Mouse (Mus musculus) stomach, postnatal 0 days (tissue): ENCODE measurements at regions not wholly inside any gene's neighbourhood (a gene's known extent, or its start where the extent isn't known, plus 50 kb on each side); places are given as distances from the start of the nearest gene placed in this dataset.

Source experiments
- CTCF ChIP-seq: IDR thresholded peaks from 2 replicates; pipeline ENCODE4 v1.5.1; 2016; ENCODE audit warnings: antibody characterized with exemption, low read depth, mild to moderate bottlenecking, moderate library complexity
- EP300 ChIP-seq: optimal IDR thresholded peaks from 2 replicates; pipeline ENCODE3; 2016; ENCODE audit warnings: antibody characterized with exemption

DNA sequence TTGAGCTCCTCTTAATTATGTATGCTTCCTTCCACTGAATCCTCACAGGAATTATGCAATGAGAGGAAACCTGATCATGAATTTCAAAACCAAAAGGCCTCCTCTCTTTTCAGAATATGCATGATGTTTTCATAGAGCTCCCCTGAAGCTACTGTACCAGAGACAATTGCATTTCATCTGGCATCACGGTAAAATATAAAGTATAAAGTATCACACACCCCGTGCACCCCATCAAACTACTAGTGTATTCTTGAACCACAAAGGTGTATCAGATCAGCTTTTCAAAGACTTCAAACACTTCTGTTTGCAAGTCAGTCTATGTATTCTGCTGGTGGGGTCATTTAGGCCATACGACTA lies 144.4 kb upstream of the Cxadr start:
- no peak for TF ChIP-seq EP300
- no peak for TF ChIP-seq CTCF
